Mouse (Mus musculus) heart, postnatal 36 days (tissue): ENCODE data around the gene Atp8a2. TPM values are rescaled to one million over a fixed set of nuclear protein-coding genes. Genes with fewer than 3 reads are reported as not detected.
A peak's percentile ranks its signal among the peaks of the same experiment; 100 is the strongest.
"Not testable (repeated sequence)": the region's sequence is repeated elsewhere in the genome, so short reads cannot be mapped to it uniquely, and the experiment has no call there.

Experiments used
- DNase-seq, 2 experiments: peaks; one replicate each; pipeline ENCODE4 v3.0.0; 2021 to 2022
- intact Hi-C: fragments of 180-260 bp; cut with DNase I; formaldehyde crosslinking; loops from one replicate; pipeline ENCODE4 v1.15.1; 2025
- total RNA-seq, 2 experiments: library from RNA; stranded (reverse); gene quantifications; 2 replicates each; pipeline ENCODE4 v1.2.3; 2021

Gene Atp8a2
- total RNA-seq, 2 experiments from 2014 or later: 4.4 to 5.0 TPM

DNA sequence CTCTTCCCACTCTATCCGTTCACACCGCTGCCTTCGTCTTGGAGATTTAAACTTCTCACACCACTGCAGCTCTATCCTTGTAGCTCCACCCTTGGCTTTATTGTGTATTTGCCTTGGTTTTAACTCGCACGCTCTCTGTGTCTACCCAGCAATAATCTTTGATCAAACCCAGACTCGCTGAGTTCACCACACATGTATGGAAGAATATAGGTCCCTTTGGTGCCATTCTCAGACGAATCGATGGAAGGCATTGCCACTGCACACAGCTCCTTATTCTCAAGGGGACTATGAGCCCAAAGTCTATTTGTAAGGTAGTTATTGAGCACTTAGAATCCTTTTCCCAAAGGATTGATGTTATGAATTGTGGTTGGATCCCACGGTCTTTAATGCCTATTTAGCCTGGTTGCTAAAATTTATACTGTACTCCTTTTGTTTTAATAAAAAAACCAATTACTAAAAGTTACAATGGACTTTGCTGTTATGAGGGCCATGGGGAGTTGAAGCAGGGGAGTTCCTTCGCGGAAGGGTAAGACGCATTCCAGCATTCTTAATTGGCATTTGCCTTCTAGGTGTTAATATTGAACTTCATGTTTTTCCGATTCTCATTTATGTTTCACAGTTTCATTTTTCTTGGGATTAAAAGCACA lies 265.4 kb downstream of the Atp8a2 start:
- intact Hi-C loops: no loop called here
- no peak for DNase-seq

DNA sequence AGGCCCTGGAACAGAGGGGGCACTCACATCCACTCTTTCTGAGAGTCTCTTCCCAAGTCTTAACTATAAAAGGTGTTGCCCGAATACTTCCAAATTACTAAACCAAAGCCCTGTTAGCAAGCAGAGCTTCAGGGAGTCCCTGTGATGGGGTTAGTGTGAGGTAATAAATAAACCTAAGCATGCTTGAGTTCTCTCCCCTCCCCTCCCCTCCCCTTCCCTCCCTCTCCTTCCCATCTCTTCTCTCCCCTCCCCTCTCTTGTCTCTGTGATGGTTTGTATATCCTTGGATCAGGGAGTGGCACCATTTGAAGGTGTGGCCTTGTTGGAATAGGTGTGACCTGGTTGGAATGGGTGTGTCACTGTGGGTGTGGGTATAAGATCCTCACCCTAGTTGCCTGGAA lies 267.8 kb downstream of the Atp8a2 start:
- DNase-seq, intact Hi-C loops: not testable (repeated sequence)

DNA sequence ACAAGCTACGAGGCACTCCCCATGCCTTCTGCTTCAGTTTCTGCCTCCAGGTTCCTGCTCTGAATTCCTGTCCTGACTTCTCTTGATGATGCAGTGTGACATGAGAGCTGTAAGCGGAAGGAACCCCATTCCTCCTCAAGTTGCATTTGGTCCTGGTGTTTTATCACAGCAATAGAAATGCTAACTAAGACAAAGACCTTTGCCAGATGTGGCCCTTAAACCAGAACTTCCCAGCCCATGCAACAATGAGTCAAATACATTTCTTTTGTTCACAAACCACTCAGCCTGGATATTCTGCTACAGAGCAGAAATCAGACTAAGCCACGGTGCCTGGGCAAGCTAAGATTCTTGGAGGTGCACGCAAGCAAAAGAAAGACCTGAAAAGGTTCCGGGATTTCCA lies 268.2 kb downstream of the Atp8a2 start:
- no peak for DNase-seq
- intact Hi-C loops: no loop called here

DNA sequence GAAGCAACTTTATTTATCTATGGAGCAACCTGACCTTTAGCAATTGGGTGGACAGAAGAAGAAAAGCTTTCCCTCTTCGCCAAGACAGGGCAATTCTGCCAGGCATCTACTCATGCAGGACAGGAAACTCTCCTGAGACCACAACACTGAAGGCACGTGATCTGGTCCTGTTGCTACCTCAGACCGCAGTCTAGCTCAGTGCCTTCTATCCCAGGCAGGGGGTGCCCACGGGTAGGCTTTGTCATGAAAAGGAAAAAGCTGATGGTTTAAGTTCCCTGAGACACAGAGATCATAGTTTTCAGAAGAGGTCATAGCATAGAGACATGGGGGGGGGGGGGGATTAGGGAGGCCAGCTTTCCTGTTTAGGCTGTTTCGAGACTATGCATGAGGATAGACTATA lies 269.2 kb downstream of the Atp8a2 start:
- intact Hi-C loops: no loop called here
- DNase-seq: no peak

DNA sequence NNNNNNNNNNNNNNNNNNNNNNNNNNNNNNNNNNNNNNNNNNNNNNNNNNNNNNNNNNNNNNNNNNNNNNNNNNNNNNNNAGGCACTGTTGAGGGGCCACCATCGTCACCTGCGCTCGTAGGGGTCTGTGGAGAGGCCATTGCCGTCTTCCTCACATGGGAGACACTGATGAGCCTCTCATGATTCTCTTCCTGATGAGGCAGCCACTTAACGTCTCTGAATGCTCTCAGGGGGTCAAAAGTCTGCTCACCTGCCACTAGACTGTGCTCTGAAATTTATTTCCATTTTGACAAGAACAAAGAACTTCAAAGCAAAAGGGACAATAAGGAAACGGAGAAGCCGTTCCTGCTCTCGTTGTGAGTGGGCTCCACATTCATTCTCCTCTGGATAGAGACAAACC lies 277.1 kb downstream of the Atp8a2 start:
- DNase-seq: no peak
- intact Hi-C loops: no loop called here

DNA sequence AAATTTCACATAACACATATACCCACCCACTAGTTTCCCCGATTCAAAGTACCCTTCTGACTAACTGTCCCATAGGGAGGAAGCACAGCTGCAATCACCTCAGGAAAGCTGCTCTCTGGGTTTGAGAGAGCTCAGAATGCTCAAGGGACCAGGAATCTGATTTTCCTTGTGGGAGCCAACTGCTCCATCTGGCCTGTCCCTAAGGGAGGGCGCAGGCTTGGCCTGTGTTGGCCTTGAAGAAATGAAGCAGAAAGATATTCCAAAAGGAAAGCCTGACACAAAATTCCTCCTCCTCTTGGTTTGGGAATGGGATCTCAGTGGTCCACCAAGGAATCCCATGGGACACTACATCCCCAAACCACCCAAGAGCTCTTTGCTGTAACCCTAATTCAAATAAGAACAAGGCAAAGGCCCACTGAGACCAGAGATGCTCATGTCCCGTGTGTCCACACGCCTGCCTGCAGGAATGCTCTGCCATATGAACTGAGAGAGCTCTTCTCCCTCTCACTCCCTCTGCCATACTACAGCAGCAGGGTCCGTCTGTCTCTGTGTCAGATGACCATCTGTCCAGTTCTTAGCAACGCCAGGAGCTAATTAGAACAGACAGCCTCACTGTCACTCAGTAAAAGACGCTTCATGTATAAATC lies 293.4 kb downstream of the Atp8a2 start:
- intact Hi-C loops: no loop called here

DNA sequence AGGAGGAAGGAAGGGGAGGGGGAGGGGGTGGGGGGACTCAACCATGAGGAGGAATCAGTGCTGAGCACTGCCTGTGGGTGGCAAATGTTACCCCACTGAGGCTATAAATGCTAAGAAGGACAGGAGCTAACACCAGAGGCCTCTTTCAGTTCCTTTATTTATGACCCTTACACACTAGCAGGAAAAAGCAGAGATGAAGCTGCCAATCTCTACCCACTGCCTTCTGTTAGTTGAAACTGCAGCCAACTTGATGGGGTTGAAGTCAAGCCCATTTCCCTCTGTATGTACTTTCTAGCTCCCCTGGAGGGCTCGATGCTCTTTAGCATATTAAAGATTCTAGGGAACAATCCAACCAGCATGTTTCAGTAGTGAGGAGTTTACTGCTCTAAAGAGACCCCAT lies 303.0 kb downstream of the Atp8a2 start:
- intact Hi-C loops: no loop called here
- DNase-seq: no peak

More for the DNA sequence above, 293.4 kb downstream of the Atp8a2 start:
- DNase-seq: no peak

DNA sequence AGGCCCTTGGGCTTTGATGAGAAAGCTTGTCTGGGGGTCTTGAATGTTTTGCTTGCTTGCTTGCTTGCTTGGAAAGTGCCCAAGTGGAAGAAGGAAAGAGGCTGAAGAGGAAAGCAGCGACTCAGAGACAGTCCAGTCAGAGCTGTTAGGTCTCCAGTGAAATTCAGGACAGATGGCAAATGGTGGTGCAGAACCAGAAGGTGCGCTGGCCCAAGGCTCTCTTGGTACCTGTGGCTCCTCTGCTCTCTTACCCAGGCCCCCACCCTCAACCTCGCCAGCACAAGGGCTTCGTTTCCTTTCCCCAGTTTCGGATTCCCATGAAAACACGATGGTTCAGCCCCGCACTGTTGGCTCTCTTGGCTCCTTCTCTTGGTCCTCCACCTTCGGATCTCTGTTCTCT lies 304.9 kb downstream of the Atp8a2 start:
- intact Hi-C loops: no loop called here
- DNase-seq: no peak

DNA sequence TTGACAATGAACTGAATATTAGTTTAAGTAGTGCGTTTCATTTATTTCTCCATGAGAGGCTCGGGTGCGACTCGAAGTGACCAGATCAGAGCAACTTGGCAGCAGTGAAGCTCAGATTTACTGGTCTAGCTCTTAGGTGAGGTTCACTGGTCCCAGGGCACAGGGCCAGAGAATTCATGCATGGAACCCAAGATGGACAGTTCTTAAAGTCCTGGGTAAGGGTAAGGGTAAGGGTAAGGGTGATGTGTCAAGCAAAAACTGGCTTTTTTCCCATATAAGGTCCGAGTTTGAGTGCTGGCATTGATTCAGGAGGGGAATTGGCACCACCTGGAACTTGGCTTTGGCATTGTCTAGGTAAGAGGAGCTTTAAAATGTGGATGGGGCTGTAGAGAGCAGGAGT lies 305.5 kb downstream of the Atp8a2 start:
- DNase-seq: no peak
- intact Hi-C loops: no loop called here

DNA sequence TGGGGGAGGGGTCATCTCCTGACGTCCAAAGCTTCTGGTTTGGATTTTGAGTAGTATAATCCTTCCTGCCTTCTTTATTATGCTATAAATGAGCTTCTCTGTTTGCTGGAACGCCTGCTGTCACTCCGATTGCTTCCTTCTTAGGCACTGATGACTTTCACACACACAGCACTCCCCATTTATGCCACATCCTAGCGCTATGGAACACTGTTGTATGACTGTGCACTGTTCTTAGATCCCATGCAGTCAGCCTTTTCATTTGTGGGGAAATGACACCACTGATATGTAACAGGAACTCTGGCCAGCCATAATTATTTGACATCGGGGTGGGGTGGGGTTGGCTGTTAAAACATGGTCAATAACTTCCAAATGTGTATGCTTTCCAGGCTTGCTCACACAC lies 306.2 kb downstream of the Atp8a2 start:
- intact Hi-C loops: no loop called here
- DNase-seq: no peak

DNA sequence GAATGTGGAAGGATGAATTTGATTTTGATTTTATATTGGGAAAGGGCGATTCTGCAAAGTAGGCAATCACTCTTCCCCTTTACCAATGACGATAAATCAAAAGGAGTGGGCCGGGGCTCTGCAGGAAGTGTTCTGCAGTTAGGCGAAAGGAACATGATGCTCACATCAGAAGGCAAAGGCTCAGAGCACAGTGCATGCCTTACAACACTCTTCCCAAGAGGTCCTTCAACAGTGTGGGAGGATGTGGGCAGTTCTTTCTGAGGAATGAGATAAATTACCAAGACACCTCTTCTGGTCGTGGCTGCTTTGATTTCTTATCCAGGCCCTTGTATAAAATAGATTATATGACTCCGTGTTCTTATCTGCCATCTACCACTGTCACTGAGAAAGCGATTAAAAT lies 306.9 kb downstream of the Atp8a2 start:
- intact Hi-C loops: no loop called here
- DNase-seq: no peak

DNA sequence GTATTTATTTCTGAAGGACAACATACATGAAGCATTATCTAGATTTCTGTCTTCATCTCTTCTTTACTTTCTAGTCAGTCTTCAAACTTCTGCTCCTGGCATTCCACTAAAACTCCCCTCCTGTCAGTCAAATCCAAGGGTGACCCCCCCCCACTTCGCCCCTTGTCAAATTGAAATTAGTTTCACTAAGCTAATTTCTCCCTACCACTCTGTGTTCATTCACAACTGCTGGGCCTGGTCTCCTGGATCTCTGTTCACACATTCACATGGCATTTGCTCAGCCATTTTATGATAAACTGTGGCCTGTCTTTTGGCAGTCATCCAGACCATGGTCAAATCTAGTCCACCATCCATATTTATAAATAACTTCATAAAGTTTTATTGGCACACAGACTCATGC lies 308.5 kb downstream of the Atp8a2 start:
- no peak for DNase-seq
- intact Hi-C loops: no loop called here

DNA sequence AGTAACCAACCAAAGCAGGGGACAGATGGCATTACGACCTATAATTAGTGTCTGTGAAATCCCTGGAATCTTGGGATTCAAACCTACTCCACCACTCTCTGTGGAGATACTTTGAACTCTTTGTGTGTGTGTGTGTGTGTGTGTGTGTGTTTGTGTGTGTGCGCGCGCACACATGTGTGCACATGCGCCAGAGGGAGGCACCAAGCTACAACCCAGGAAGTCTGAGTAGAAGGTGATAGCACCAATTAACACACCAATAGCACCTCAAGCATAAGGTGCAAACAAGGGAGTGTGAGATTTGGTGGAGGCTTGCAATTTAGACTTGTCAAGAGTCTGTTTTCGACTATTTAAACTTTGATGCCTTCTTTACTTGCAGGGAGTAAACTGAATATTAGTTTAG lies 308.9 kb downstream of the Atp8a2 start:
- intact Hi-C loops: no loop called here
- DNase-seq: no peak

DNA sequence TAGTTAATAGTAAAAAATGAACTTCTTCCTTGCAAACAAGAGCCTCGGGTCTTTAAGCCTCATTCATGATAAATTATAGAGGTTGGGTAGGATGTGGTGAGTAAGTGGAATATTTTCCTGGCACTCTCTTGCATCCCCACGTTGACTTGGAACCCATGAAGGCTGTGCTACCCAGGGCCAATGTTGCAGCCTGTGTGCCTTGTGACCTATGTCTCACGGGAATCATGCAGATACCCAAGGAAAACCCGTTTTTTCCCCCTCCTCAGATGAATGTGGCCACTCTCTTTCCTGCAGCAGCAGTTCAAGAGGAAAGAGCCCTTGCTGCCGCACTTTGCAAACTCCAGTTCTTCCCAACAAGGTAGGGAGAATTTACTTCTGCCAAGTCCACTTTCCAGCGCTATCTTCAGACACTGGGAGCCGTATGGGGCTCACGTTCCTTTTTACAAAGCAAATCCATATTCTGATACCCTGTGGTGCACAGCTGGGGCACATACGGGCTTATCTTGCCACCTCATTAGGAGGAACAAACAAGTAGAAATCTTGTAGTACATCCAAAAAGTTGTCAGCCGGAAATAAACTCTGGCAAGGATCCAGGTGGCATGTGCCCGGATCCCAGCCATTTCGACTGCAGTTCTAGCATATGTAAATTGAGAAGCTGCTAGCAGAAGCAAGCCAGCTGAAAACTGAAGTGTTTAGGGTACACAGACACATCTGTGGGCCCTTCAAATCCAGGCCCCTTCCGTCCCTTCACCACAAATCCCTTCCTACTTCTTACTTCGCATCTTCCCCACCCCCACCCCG lies 309.7 kb downstream of the Atp8a2 start:
- DNase-seq: peak; percentile 28 to 39
- intact Hi-C loops: no loop called here

DNA sequence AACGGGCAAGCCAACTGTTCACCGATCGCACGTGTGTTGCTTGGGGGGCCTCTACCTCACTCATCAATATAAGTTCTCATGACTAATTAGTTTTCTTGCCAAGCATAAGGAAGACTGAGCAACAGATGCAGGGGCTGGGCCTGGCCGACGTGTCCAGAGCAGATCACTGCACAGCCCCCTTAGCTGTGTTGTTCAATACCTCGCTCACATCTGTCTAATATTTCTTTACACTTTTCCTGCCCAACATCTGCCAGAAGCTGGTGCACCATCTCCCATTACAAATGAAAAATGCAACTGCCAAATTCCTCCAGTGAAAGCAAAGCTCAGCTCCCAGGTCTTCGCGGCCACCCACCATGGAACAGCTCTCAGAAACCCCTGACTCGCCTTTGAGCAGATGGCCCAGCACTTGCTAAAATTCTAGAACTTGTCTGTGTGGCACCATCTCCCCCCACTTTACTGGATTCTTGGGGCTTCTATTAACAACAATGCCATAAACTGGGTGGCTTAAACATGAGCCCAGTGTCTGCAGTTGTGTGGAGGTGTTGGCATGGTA lies 313.4 kb downstream of the Atp8a2 start:
- no peak for DNase-seq
- intact Hi-C loops: no loop called here

DNA sequence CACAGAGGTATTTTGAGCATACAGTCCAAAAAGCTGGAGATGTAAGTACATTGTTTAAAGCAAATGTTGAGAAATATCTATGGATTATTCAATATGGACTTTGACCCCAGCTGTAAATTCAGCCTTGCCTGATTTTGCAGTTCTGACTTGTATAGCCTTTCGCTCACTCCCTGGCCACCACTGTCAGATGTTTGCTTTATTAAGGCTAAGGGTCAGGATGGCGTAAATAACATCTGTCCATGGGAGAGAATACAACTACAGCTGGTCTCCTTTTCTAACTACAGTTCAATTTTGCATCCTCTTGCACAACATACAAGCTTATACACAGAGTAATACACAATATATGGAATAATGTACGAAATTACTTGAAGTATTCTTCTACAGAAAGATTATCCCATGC lies 316.1 kb downstream of the Atp8a2 start:
- intact Hi-C loops: no loop called here
- no peak for DNase-seq

DNA sequence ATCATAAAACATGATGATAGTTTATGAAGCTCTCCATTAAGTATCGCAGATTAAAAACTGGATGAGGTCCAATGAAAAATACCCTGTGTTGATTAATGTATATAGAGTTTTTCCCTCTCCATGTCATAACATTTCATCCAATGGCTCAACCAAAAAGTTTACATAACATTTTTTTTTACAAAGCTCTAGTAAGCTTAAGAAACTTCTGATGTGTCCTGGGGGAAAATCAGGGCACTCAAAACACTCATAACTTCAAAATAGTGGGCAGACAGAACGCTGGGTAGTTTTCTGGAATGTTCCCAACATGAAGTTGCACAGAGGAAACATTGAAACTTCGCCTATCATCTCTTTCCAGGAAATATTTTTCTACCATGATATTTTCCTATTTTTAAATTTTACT lies 318.7 kb downstream of the Atp8a2 start:
- intact Hi-C loops: no loop called here
- no peak for DNase-seq

DNA sequence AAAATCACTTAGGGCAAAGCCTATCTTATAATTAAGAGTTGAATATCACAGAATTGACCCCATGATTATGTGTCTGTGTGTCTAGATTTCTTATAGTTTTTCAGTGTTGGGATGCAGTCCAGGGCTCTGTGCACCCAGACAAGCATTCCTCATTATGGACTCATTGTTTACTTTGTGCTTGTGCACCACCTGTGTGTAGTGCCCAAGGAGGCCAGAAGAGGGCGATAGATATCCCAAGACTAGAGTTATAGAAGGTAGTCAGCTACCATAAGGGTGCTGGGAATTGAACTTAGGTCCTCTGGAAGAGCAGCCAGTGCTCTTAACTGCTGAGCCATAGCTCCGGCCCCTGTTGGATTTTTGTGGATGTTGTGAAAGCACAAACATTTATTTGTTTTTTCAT lies 320.5 kb downstream of the Atp8a2 start:
- no peak for DNase-seq
- intact Hi-C loops: no loop called here

DNA sequence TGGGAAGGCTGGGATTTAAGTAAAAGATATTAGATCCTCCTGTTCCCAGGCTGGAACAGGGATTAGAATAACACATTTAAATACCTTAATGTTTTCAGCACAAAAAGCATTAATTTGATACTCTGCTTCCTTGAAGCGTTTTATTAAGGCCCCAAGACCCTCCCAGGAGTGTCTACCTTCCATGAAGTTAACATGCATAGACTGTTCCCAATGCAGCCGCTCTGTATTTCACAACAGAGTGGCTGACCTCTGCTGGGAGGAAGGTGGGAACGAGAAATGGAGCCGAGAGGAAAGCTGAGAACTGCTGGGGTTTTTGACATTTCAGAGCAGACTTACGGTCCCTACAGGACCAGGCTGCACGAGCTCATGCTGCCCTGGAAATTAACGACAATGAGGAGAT lies 328.6 kb downstream of the Atp8a2 start:
- intact Hi-C loops: no loop called here

DNA sequence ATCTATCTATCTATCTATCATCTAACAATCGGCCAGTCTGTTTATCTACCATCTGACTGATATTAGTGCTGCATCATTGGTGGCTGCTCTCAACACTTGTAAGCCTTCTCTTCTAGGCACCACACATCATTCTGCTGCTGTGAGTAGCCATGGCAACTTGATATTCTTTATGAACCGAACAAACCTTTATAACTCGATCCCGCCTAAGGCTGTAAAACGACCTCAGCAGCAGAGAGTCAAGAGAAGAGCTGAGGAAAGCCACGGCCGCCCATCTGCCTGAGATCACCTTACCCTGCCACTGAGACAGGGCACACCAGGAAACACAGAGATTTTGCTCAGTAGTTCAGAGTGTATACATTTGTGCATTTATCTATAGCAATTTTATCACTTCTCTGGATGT lies 329.2 kb downstream of the Atp8a2 start:
- no peak for DNase-seq
- intact Hi-C loops: no loop called here

More for the DNA sequence above, 328.6 kb downstream of the Atp8a2 start:
- DNase-seq: no peak

DNA sequence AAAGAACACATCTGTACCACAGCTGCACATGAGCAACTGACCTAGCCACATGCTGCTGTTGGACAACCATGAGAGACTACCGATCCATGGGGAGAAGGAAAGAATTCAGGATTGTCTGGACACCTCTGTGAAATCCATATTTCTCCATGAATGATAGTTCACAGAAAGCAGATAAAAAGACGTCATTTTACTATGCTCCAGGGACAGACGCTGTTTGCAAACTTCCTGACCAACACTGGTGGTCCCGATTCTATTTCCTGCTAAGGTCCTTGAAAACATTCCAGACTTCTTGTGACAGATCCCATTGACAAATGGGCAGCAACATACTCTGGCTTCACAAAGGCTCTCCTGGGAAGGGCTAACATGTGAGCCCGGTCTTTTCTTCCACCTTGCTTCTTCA lies 331.0 kb downstream of the Atp8a2 start:
- intact Hi-C loops: no loop called here
- DNase-seq: no peak

DNA sequence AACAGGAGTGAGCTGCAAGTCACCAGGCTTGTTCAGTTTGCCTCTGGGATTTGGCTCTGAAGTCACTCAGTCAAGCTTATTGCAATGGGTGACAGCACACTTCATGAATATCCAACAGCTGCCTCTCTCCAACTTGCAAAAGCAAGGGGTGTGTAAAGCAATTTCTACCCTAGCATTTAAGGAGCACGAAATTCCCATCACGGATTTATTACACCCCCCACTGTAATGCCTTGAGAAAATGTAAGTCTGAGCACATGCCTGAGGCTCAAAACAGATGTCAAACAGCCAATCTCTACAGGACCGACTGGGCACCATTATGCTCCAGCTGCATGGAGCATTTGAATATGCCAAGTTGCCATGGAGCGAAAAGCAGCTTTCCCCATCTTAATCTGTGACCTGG lies 334.6 kb downstream of the Atp8a2 start:
- intact Hi-C loops: no loop called here
- no peak for DNase-seq
